Mouse (Mus musculus) lung, embryonic 14.5 days (tissue): ENCODE measurements around the gene Tspan9. TPM values are rescaled to one million over a fixed set of nuclear protein-coding genes. Genes with fewer than 3 reads are reported as not detected.

Source experiments
- ATAC-seq: fragments of 200-750 bp; cut with Nextera tagmentation; 2 replicates; pipeline ENCODE4 v1.8.0; 2017; ENCODE audit warnings: mild to moderate bottlenecking, moderate TSS enrichment, moderate library complexity; ENCODE audit not compliant: insufficient read depth
- DNase-seq: peaks from one replicate; pipeline ENCODE4 v3.0.0-alpha.2; 2015
- H3K27ac ChIP-seq: fragments of 300-500 bp; sonication (generic); 2 replicates; pipeline ENCODE4 v1.5.1; 2014; ENCODE audit warnings: low read depth, mild to moderate bottlenecking, moderate library complexity
- H3K27me3 ChIP-seq: fragments of 300-500 bp; sonication (generic); 2 replicates; pipeline ENCODE4 v1.6.1; 2014; ENCODE audit warnings: low read length, control low read depth; ENCODE audit not compliant: insufficient read depth
- H3K36me3 ChIP-seq: fragments of 300-500 bp; sonication (generic); 2 replicates; pipeline ENCODE4 v1.6.1; 2014; ENCODE audit warnings: control low read depth; ENCODE audit not compliant: insufficient read depth
- H3K4me1 ChIP-seq: fragments of 300-500 bp; sonication (generic); 2 replicates; pipeline ENCODE4 v1.6.1; 2014; ENCODE audit warnings: antibody characterized with exemption, control low read depth; ENCODE audit not compliant: insufficient read depth
- H3K4me2 ChIP-seq: fragments of 300-500 bp; sonication (generic); 2 replicates; pipeline ENCODE4 v1.6.1; 2014; ENCODE audit warnings: mild to moderate bottlenecking
- H3K4me3 ChIP-seq: fragments of 300-500 bp; sonication (generic); 2 replicates; pipeline ENCODE4 v1.5.1; 2014; ENCODE audit warnings: low read depth, low read length
- H3K9ac ChIP-seq: fragments of 300-500 bp; sonication (generic); 2 replicates; pipeline ENCODE4 v1.6.1; 2014
- H3K9me3 ChIP-seq: fragments of 300-500 bp; sonication (generic); 2 replicates; pipeline ENCODE4 v1.6.1; 2016; ENCODE audit warnings: low read depth, low read length, control low read depth
- CTCF ChIP-seq: IDR thresholded peaks from 2 replicates; pipeline ENCODE4 v1.5.1; 2016; ENCODE audit warnings: antibody characterized with exemption, low read depth
- WGBS: fragments of 180-500 bp; shearing (Covaris S2); extraction: QIAGEN DNeasy Blood & Tissue Kit; methylation state at CpG from one replicate; pipeline ENCODE4 v1.1.7; 2014; 5-methylcytosine and 5-hydroxymethylcytosine counted together
- polyA plus RNA-seq: library from polyadenylated mRNA; unstranded; fragments of >200 nt; fragmentation: Nextera tagmentation; extraction: Ambion mirVana; gene quantifications from 2 replicates; pipeline ENCODE4 v1.2.1, GENCODE M21; 2014

Gene Tspan9
- polyA plus RNA-seq, 1 experiment from 2014 or later: 118 TPM

DNA sequence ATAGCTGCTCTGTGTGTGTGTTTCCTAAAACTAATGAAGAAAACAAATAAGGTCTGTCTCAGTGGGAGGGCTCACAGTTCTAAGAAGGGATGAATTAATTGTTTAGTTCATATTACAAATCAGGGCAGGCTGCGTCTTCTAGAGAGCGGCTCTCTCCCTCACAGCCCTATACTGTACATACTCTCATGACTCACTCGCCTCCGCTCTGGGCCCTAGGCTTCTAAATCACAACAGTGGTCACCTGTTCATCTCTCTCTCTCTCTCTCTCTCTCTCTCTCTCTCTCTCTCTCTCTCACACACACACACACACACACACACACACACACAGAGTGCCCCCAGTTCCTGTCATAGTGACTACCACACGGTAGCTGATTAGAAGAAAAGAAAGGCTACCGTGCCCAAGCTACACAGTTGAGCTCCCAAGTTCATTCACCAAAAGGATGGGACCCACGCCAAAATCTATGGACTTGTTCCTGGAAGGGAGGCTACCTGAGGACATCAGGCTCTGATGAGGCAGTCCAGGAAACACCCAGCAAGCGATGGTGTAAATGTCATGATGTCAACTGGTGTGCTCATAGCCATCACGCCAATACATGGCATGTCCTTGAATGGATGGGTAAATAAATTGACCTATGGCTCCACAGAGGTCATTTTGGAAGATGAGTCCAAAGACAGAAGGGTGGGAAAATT, 104.2 kb downstream of the Tspan9 start:
- Histone ChIP-seq H3K27ac (no peak overlapping the region), H3K9me3 (no peaks in the 10 kb centered on the region), H3K4me1 (peaks cover 9% of the 10 kb centered on the region; the same call in 1 of the 2 replicates), H3K9ac (no peak overlapping the region), H3K27me3 (no peaks in the 10 kb centered on the region), H3K36me3 (no peaks in the 10 kb centered on the region), H3K4me3 (no peak overlapping the region), H3K4me2 (no peak overlapping the region)
- TF ChIP-seq CTCF: no peak
- ATAC-seq: no peak
- WGBS: 70% methylated on average over 9 of the region's 9 CpGs
- DNase-seq: no peak

DNA sequence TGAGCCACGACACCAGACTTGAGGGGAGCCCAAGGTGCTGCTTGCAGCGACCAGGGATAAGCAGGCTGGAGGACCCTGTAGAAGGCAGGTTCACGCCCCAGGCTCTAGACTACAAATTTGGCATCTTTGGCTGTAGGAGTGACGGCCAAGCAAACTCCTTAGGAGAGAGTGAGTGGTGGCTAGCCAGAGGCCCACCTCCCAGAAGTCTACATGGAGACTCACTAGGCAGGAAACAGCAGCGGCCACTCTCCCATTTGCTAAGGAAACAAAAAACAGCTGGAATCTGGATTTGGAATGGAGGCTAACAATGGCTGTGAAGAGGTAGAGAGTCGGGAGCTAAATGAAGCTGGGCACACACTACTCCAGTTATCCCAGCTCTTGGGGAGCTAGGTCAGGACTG, 104.8 kb downstream of the Tspan9 start:
- no peak overlapping the region for H3K4me3 ChIP-seq
- H3K4me1 ChIP-seq: peaks cover 15% of the 10 kb centered on the region; the same call in 1 of the 2 replicates
- DNase-seq (peak; percentile 58), ATAC-seq (no peak)
- H3K36me3 ChIP-seq: no peaks in the 10 kb centered on the region
- WGBS: 42% methylated on average over 6 of the region's 6 CpGs
- TF ChIP-seq CTCF: no peak
- H3K27ac ChIP-seq: no peak overlapping the region
- no peak overlapping the region for H3K4me2 ChIP-seq
- H3K9me3 ChIP-seq: no peaks in the 10 kb centered on the region
- no peak overlapping the region for H3K9ac ChIP-seq
- 0 out of 2 replicates have a peak, but pooled peaks cover 3% of the 10 kb centered on the region for H3K27me3 ChIP-seq

GRCm38 (mm10) chr6:128036597-128036996, 106.8 kb downstream of the Tspan9 start:
- no peak for TF ChIP-seq CTCF
- Histone ChIP-seq H3K9me3 (no peaks in the 10 kb centered on the region), H3K27ac (no peak overlapping the region), H3K4me3 (no peak overlapping the region), H3K4me2 (no peak overlapping the region), H3K9ac (no peak overlapping the region), H3K4me1 (peaks cover 15% of the 10 kb centered on the region; the same call in 1 of the 2 replicates), H3K27me3 (0 out of 2 replicates have a peak, but pooled peaks cover 3% of the 10 kb centered on the region), H3K36me3 (no peaks in the 10 kb centered on the region)
- WGBS: 76% methylated on average over 9 of the region's 9 CpGs
- DNase-seq (no peak), ATAC-seq (no peak)

GRCm38 (mm10) chr6:128035930-128036309, 107.5 kb downstream of the Tspan9 start:
- peak overlapping the region; percentile 45 for H3K4me3 ChIP-seq
- peaks cover 15% of the 10 kb centered on the region; the same call in 1 of the 2 replicates for H3K4me1 ChIP-seq
- TF ChIP-seq CTCF: peak; percentile 45
- peak overlapping the region; percentile 92 for H3K4me2 ChIP-seq
- no peak overlapping the region; the same call in 1 of the 2 replicates for H3K9ac ChIP-seq
- no peaks in the 10 kb centered on the region for H3K36me3 ChIP-seq
- 0 out of 2 replicates have a peak overlapping the region, but pooled peaks have one; percentile 11 for H3K27ac ChIP-seq
- WGBS: 7% methylated on average over 4 of the region's 4 CpGs
- no peaks in the 10 kb centered on the region for H3K9me3 ChIP-seq
- H3K27me3 ChIP-seq: 0 out of 2 replicates have a peak, but pooled peaks cover 3% of the 10 kb centered on the region
- DNase-seq (peak; percentile 58), ATAC-seq (peak; percentile 26; the same call in 1 of the 2 replicates)

DNA sequence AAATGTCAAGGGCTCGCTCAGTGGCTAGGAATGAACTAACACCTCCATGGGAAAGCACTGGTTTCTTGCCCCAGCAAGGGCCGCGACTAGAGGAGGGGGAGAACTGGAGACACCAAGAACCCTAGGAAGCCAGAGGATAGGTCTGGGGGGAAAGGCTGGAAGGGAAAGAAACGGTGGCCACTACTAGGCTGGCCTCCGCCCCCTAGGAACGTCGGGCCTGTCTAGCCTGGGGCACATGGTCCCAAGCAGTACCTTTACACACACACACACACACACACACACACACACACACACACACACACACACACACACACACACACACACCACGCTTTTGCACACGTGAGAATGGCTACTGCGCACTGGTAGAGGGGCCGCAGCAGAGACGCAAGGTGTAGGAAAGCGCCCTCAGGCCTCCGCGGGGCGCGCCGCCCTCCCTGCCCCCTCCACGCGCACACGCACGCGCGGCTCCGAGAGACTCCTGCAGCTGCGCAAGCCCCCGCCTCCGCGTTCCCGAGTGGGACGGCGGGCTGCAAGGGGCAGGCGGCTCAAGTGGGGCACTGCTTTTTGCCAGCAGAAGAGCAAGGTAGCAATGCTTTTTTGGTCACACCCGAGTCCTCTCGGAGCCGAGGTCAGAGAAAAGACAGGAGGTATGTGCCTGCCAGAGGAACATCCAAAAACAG, 108.0 kb downstream of the Tspan9 start:
- peak overlapping the region; percentile 45 for H3K4me3 ChIP-seq
- no peaks in the 10 kb centered on the region for H3K36me3 ChIP-seq
- WGBS: 2% methylated on average over 36 of the region's 36 CpGs
- 0 out of 2 replicates have a peak overlapping the region, but pooled peaks have one; percentile 76 for H3K27ac ChIP-seq
- H3K9me3 ChIP-seq: no peaks in the 10 kb centered on the region
- ATAC-seq (peak; percentile 25; the same call in 1 of the 2 replicates), DNase-seq (peak; percentile 51)
- H3K4me2 ChIP-seq: peak overlapping the region; percentile 92
- peak overlapping the region; percentile 56 for H3K9ac ChIP-seq
- 0 out of 2 replicates have a peak, but pooled peaks cover 3% of the 10 kb centered on the region for H3K27me3 ChIP-seq
- TF ChIP-seq CTCF: no peak
- H3K4me1 ChIP-seq: peaks cover 15% of the 10 kb centered on the region; the same call in 1 of the 2 replicates

DNA sequence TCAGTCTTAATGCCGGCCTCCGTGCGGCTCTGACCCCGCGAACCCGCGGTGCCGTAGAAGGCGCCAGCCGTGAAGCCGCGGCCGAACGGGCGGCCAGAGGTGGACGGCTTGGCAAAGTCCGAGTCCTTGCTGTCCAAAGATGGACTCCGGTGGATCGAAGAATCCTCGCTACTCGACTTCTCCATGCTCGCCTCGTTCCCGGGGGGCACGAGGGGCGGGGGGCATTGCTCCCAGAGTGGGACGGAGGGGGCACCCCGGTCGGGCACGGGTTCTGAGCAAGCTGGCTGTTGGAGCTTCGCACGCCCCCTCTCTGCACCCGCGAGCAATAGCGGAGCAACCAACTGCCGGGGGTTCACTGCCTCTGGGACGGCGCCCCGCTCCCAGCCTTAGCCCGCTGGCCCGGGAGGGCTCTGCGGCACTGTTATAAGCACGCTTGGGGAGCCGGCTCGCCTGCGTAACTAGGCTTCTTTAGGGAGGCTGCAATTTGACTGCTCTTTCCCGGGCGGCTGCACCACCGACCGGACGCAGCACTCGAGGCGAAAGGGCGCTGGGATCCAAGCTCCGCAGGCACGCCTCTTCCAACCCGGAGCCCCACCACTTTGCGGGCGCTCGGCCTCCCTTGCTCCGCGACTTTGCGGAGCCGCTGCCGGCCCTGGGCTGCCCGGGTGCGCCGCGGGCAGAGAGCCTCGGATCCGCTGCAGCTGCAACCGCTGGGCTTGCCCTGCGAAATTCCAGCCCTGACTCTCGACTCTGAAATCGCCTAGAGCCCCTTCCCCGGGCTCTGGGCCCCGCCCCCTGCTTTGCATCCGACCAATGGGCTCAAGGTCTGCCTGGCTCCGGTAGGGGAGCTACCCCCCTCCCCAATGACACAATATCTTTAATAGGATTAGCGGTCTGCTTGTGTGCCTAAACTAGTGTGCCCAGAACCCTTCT, 108.8 kb downstream of the Tspan9 start:
- Histone ChIP-seq H3K36me3 (no peaks in the 10 kb centered on the region), H3K9me3 (no peaks in the 10 kb centered on the region), H3K27ac (peak overlapping the region; percentile 76), H3K27me3 (0 out of 2 replicates have a peak, but pooled peaks cover 3% of the 10 kb centered on the region), H3K9ac (peak overlapping the region; percentile 56), H3K4me2 (peak overlapping the region; percentile 92), H3K4me1 (peaks cover 15% of the 10 kb centered on the region; the same call in 1 of the 2 replicates), H3K4me3 (peak overlapping the region; percentile 45)
- ATAC-seq: peak; percentile 83
- peak; percentile 47 for TF ChIP-seq CTCF
- WGBS: 2% methylated on average over 80 of the region's 80 CpGs
- peak; percentile 92 for DNase-seq
